Mouse (Mus musculus): ENCODE results near the gene 9530068E07Rik.

GRCm38 (mm10) chr11:52433797-52434195, 37.6 kb downstream of the 9530068E07Rik start:
- TF ChIP-seq CTCF (IDR thresholded peaks at IDR 0.05; ENCODE audit: insufficient read depth, low read length) (no peak), POLR2A (IDR thresholded peaks at IDR 0.05; ENCODE audit: borderline replicate concordance, extremely low read depth, low read depth, low read length) (no peak)

All from lung, adult 2 months (tissue).